Mouse (Mus musculus): ENCODE measurements at regions not wholly inside any gene's neighbourhood (a gene's known extent, or its start where the extent isn't known, plus 50 kb on each side); places are given as distances from the start of the nearest gene placed in this dataset.

DNA sequence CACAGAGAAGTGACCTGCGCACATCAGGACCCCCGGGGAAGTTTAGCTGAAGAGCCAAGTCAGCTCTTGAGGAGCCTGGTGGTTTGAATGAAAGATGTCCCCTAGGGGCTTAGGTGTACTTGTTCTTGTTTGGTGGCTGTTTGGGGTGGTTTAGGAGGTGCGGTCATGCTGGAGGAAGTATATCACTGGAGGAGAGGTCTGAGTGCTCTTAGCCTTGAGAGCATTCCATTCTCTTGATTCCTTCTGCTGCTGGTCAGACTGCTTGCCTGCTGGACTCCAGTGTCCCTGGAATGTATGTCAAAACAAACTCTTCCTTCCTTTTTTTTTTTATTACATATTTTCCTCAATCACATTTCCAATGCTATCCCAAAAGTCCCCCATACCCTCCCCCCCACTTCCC is 62.5 kb upstream of the Gm5148 start:
- no peak for DNase-seq (ENCODE audit: low spot score in 2 of 2)

DNA sequence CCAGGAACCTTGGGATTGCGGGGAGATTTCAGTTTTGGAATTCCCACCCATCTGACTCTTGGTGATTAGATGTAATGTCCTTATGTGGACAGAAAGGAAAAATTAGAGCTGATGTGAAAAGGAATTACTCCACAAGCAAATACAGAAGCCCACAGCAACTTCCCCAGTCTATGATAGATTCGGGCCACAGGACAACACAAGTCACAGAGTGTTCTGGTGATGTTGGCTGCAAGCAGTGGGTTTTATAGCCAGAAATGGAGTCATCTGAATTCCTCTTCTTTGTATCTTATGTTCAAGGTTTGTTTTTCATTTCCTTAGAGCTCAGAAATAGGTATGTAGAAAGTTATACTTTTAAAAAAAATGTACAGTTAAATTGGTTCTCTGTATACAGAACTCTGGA is 56.8 kb upstream of the Gm5148 start:
- no peak for DNase-seq (ENCODE audit: low spot score in 2 of 2)

GRCm38 (mm10) chr3:37779867-37780475 is 55.7 kb upstream of the Gm5148 start:
- DNase-seq (ENCODE audit: low spot score in 2 of 2) = no peak

DNA sequence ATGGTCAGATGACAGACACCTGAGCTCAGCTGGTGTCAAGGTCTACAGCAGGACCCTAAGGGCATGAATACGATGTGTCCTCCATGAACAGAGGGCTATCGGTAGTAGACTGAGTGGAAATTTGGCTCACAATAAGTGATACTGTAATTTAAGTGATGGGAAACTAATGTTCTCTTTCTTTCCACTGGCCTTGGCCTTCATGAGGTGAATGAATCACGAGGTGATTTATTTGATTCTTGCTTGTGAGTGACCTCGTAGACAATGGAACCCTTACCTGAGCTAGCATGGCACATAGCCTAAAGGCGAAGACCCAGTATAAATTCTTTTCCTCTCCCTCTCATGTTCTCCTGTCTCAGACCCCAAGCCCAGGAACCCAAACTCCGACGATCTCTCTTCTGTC is 54.1 kb upstream of the Gm5148 start:
- DNase-seq (ENCODE audit: low spot score in 2 of 2) = no peak

DNA sequence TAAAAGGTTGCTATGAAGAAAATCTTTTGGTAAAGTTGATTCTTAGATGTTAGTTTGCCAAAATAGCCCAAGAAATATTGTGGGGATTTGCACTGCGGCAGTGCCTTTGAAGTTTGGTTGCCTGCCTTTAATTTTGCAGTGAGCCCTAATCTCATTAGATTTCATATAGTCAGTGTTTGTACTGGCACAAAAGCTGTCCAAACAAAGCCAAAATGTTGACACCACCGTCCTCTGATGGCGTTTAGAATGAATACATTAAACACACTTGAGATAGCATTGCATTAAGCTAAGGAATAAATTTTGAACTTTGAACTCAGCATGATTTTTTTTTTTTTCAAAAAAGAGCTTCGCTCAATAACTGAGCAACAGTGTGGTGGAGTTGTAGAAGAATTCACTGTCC is 51.9 kb upstream of the Gm5148 start:
- DNase-seq (ENCODE audit: low spot score in 2 of 2) = no peak
